Mouse (Mus musculus) urinary bladder, adult 2 months (tissue): ENCODE data around the gene Prnp. TPM values are rescaled to one million over a fixed set of nuclear protein-coding genes. Genes with fewer than 3 reads are reported as not detected.

Source experiments
- DNase-seq: peaks from one replicate; pipeline ENCODE4 v3.0.0; 2022; ENCODE audit warnings: low spot score
- polyA plus RNA-seq: library from polyadenylated mRNA; depleted of rRNA; stranded (reverse); fragments of >200 nt; gene quantifications from 2 replicates; pipeline ENCODE4 v1.2.3, GENCODE M21; 2012

The Prnp gene
- polyA plus RNA-seq, 1 experiment, result 161 TPM

- DNase-seq, result no peak
These were observed 2.9 kb upstream of the Prnp start for GRCm38 (mm10) chr2:131906846-131907245.

GRCm38 (mm10) chr2:131907311-131907710 lies 2.4 kb upstream of the Prnp start:
- DNase-seq, result no peak

GRCm38 (mm10) chr2:131908351-131908861 lies 1.3 kb upstream of the Prnp start:
- no peak for DNase-seq

- DNase-seq, result no peak
These were observed 822 bp upstream of the Prnp start for GRCm38 (mm10) chr2:131908906-131909305.

GRCm38 (mm10) chr2:131910847-131911246 lies 1.1 kb downstream of the Prnp start:
- DNase-seq, result no peak

DNA sequence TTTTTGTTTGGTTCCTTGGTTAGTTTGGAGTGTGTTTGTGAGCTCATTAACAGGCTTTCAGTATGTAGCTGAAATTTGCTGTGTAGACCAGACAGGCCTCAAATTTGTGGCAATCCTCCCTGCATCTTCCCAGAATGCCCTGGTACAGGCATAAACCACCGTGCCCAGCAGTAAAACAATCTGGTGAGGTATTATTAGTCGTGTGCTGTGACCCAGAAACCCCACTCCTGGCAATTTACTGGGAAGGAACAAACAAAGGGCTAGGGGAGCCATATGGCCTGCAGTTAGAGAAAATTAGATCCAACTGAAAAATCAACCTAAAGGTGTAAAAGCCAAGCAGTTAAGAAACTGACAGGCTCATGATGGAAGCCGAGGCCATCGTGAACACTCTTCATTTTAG lies 1.6 kb downstream of the Prnp start:
- no peak for DNase-seq

DNA sequence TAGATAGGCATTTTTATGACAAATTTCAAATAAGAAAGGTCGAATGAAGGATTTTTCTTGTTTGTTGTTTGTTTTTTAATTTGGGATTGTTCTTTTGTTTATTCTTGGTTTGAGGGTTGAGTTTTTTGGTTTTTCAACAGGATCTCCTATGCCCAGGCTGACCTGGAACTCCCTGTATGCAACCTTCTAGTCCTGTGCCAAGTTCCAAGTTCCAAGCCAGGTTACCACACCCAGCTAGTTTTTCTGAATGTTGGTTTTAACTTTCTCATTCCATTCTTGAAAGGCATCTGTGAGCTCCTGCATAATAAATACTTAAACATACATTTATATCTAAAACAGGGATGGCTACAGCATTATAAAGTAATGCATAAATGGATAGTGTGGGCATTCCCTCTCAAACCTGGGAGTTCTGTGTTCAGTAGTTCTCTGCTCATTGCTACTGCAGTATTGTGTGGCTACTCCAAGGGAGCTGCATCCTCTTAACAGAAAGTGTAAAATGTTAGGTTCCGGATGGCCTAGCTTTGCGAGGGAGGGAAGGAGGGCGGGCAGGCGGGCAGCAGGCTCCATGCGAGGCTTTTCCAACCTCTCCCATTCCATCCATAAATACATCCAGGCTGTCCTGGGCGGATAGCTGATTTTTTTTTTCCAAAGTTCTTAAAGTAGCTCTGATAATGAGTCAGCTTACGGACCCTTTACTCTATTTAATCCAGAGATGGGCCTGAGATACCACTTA lies 3.0 kb downstream of the Prnp start:
- no peak for DNase-seq

GRCm38 (mm10) chr2:131932275-131932902 lies 22.7 kb downstream of the Prnp start:
- no peak for DNase-seq

- DNase-seq, result no peak
These were observed 23.3 kb downstream of the Prnp start for GRCm38 (mm10) chr2:131933013-131933412.

- DNase-seq, result no peak
These were observed 23.9 kb downstream of the Prnp start for GRCm38 (mm10) chr2:131933598-131933997.

- no peak for DNase-seq
These were observed 24.5 kb downstream of the Prnp start for GRCm38 (mm10) chr2:131934243-131934642.

DNA sequence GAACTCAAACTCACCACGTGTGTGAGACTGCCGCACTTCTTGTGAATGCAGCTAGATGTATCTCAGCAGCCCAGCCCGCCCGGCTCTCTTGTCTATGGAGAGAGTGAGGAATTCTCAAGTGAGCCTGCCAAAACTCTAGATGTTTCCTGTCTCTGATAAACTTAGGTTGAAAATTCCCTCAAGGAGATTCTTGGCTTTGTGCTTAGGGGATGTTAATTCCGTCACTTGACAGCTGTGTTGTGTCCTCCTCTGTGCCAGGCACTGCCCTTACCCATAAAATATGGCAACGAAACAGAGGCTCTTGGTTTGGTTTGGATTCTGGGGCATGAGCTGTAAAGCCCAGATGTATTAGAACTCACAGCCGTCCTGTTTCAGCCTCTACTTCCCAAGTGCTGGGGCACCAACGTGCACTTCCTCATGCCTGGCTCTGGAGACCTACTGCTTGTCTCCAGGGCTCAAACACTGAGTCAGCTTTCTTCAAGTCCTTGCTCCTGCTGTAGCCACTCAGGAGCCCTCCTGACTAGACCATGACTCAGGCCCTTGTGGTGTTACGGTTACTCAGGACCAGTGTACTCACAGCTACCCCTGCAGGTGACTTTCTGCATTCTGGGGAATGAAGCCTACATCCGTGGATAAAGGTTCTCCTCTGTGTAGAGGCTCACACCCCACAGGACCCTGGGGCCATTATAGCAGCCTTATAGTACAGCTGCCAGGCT lies 25.8 kb downstream of the Prnp start:
- no peak for DNase-seq

DNA sequence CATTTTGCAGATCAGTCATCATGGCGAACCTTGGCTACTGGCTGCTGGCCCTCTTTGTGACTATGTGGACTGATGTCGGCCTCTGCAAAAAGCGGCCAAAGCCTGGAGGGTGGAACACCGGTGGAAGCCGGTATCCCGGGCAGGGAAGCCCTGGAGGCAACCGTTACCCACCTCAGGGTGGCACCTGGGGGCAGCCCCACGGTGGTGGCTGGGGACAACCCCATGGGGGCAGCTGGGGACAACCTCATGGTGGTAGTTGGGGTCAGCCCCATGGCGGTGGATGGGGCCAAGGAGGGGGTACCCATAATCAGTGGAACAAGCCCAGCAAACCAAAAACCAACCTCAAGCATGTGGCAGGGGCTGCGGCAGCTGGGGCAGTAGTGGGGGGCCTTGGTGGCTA lies 26.7 kb downstream of the Prnp start:
- DNase-seq, result no peak

DNA sequence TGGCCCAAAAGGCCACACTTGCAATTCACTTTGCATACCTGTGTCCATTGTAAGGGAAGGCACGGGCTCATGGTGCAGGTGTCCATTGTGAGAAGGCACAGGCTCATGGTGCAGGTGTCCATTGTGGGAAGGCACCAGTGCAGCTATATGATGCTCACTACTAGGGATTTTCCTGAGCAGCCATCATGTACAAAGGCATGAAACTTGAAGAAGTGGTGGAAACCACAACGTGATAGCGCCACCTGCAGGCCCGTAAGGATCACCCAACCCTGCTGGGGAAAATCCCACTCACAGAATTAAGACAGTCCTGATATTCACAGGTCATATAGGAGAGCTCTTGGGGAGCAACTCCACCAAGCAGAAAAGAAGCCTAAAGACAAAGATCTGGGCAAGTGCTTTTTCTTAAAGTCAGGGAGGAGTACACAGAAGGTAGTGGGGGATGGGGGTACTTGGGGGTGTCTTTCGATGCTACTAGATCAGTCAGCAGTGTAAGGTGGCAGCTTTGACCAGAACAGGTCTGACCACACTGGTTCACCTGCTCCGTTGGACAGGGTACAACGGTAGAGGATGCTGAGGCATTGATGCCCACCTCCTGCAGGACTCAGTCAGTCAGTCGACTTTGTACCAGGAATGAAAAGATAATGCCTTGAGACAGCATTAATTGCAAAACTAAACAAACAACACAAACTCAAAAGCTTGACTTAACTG lies 29.8 kb downstream of the Prnp start:
- no peak for DNase-seq

GRCm38 (mm10) chr2:131940506-131940905 lies 30.8 kb downstream of the Prnp start:
- DNase-seq, result no peak

DNA sequence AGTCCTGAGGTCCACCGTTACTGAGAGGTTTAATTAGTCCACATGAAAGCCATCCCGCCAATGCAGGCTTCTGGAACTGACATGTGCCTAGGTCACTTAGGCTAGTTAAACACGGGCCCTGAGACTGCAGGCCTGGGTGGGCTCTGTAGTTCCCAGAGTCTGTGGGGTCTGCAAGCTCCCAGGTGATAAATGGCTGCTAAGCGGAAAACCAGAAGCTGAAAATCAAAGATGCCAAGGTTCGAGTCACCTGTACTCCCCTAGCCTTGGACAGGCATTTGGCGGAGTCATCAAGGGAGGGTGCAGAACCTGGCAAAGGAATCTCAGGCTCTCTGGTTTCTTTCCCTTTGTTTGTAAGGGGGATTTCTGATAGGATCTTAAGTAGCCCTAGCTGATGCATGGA lies 31.8 kb downstream of the Prnp start:
- no peak for DNase-seq

DNA sequence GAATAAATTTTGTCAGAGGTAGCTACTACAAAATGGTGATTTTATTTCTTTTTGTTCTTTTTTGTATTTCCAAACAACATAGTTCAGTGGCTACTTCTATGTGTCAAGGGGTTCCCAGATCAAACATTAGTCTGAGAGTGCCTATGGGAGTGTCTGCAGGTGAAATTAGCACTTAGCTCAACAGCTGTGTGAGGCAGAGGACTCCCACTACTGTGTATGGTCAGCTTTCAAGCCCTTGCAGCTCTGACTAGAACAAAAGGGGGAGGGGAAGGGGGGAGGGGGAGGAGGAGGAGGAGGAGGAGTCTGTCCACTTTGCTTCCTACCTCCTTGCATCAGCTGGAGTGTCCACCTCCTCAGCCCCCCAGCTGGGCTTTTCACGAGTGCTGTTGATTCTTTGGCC lies 34.6 kb downstream of the Prnp start:
- no peak for DNase-seq

DNA sequence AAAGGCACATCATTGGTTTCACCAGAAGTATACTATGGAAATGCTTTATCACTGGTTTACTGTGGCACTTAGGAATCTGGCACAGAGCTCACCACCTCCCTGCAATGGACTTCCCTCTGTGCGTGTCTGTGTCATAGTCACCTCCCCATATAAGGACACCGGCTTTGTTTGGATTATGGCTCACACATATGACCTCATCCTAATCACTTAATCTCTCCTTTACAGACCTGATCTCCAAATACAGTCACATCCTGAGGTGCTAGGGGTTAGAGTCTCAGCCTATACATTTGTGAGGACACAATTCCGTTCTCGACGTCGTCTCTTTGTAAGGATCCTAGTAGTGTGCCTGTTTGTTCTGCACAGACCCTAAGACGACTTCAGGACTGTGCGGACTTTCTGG lies 35.5 kb downstream of the Prnp start:
- no peak for DNase-seq

GRCm38 (mm10) chr2:131945765-131946164 lies 36.0 kb downstream of the Prnp start:
- no peak for DNase-seq

DNA sequence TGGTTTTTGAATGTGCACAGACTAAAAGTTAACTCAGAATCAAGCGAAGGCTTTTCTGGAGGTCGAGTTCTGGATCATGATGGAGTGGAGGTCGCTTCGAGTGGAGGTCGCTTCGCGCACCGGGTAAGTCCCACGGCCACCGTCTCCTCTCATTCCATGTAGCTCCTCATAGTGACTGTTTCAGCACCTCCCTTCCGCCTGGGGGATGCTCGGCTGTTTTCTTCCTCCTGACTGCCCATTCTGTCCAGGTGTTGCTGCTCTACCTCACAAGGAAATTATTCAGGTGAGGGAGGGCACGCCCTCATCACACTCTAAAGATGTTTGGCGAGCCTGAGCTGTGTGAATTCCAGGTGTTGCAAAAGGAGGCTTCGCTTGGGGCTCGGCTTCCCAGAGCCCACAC lies 36.6 kb downstream of the Prnp start:
- no peak for DNase-seq

DNA sequence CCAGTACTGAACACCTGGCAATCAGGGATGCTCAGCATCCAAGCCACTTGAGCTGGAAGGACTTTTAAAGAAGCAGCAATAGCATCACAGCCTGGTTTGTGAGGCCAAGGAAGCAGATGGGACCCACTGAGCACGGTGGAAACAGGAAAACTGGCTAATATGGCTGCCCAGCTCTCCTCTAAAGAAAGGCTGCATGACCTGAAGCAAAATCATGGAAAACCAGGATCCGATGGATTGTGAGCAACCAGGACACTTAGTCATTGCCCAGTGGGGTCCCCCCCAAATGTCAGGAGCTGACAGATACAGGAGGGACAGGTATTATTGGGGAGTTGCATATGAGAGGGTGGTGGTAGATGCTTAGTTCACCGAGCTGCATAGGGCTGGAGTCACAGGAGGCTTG lies 38.4 kb downstream of the Prnp start:
- DNase-seq, result no peak
